Mouse (Mus musculus): ENCODE measurements around the gene Myoz1. TPM values are rescaled to one million over a fixed set of nuclear protein-coding genes. Genes with fewer than 3 reads are reported as not detected.

The Myoz1 gene
- total and polyA plus RNA-seq, 2 experiments from 2014 or later: 11.5 to 17.7 TPM

- no peaks in the 10 kb centered on the region for H3K9me3 ChIP-seq (replicated peaks; ENCODE audit: control insufficient read depth, low read length)
- peak overlapping the region; percentile 83 for H3K9ac ChIP-seq (replicated peaks; ENCODE audit: low read depth, low read length)
- 37% methylated on average over 13 of the region's 13 CpGs for WGBS
- H3K27me3 ChIP-seq (ENCODE audit: control insufficient read depth, insufficient read depth, low read length): no peaks in the 10 kb centered on the region
- DNase-seq (ENCODE audit: low spot score) (no peak), ATAC-seq (ENCODE audit: insufficient read depth, low read depth) (no peak; the same call in 1 of the 2 replicates)
- H3K4me3 ChIP-seq (ENCODE audit: low read depth, low read length): peak overlapping the region; percentile 94
- peaks cover 53% of the 10 kb centered on the region for H3K36me3 ChIP-seq (replicated peaks; ENCODE audit: control insufficient read depth, insufficient read depth, low read length)
- peak overlapping the region; percentile 81 for H3K4me2 ChIP-seq (ENCODE audit: low read depth, low read length)
- peaks cover 22% of the 10 kb centered on the region for H3K4me1 ChIP-seq (ENCODE audit: control insufficient read depth, insufficient read depth)
- peak overlapping the region; percentile 93 for H3K27ac ChIP-seq (ENCODE audit: low read depth)
- TF ChIP-seq EP300 (IDR thresholded peaks at IDR 0.05; ENCODE audit: low read depth) (no peak), CTCF (IDR thresholded peaks at IDR 0.05; ENCODE audit: low read depth) (no peak)
Measured at GRCm38 (mm10) chr14:20694185-20694883, 38.0 kb upstream of the Myoz1 start.

- no peak for ATAC-seq (ENCODE audit: insufficient read depth, low read depth)
- H3K4me2 ChIP-seq (ENCODE audit: low read depth, low read length): no peak overlapping the region
Measured at GRCm38 (mm10) chr14:20693589-20694101, 37.3 kb upstream of the Myoz1 start.

GRCm38 (mm10) chr14:20691772-20692171 lies 35.4 kb upstream of the Myoz1 start:
- ATAC-seq (ENCODE audit: insufficient read depth, low read depth): no peak
- no peak for TF ChIP-seq CTCF (IDR thresholded peaks at IDR 0.05; ENCODE audit: low read depth)
- no peak for TF ChIP-seq EP300 (IDR thresholded peaks at IDR 0.05; ENCODE audit: low read depth)
- WGBS: 84% methylated on average over 6 of the region's 6 CpGs
- no peak overlapping the region for H3K27ac ChIP-seq (ENCODE audit: low read depth)
- H3K4me3 ChIP-seq (ENCODE audit: low read depth, low read length): no peak overlapping the region
- DNase-seq (ENCODE audit: low spot score): no peak
- H3K36me3 ChIP-seq (replicated peaks; ENCODE audit: control insufficient read depth, insufficient read depth, low read length): peaks cover 74% of the 10 kb centered on the region
- peaks cover 11% of the 10 kb centered on the region for H3K4me1 ChIP-seq (ENCODE audit: control insufficient read depth, insufficient read depth)
- no peak overlapping the region for H3K4me2 ChIP-seq (ENCODE audit: low read depth, low read length)
- H3K27me3 ChIP-seq (ENCODE audit: control insufficient read depth, insufficient read depth, low read length): no peaks in the 10 kb centered on the region
- no peak overlapping the region for H3K9ac ChIP-seq (replicated peaks; ENCODE audit: low read depth, low read length)
- no peaks in the 10 kb centered on the region for H3K9me3 ChIP-seq (replicated peaks; ENCODE audit: control insufficient read depth, low read length)

More at GRCm38 (mm10) chr14:20693589-20694101, 37.3 kb upstream of the Myoz1 start:
- no peak overlapping the region for H3K9ac ChIP-seq (replicated peaks; ENCODE audit: low read depth, low read length)
- TF ChIP-seq CTCF (IDR thresholded peaks at IDR 0.05; ENCODE audit: low read depth): no peak
- no peak for TF ChIP-seq EP300 (IDR thresholded peaks at IDR 0.05; ENCODE audit: low read depth)
- H3K27me3 ChIP-seq (ENCODE audit: control insufficient read depth, insufficient read depth, low read length): no peaks in the 10 kb centered on the region
- H3K4me3 ChIP-seq (ENCODE audit: low read depth, low read length): no peak overlapping the region
- H3K9me3 ChIP-seq (replicated peaks; ENCODE audit: control insufficient read depth, low read length): no peaks in the 10 kb centered on the region
- H3K36me3 ChIP-seq (replicated peaks; ENCODE audit: control insufficient read depth, insufficient read depth, low read length): peaks cover 56% of the 10 kb centered on the region
- peaks cover 18% of the 10 kb centered on the region for H3K4me1 ChIP-seq (ENCODE audit: control insufficient read depth, insufficient read depth)
- DNase-seq (ENCODE audit: low spot score): no peak
- 79% methylated on average over 10 of the region's 10 CpGs for WGBS
- H3K27ac ChIP-seq (ENCODE audit: low read depth): no peak overlapping the region

- Histone ChIP-seq H3K36me3 (replicated peaks; ENCODE audit: control insufficient read depth, insufficient read depth, low read length) (peaks cover 99% of the 10 kb centered on the region), H3K27me3 (ENCODE audit: control insufficient read depth, insufficient read depth, low read length) (no peaks in the 10 kb centered on the region), H3K4me3 (ENCODE audit: low read depth, low read length) (no peak overlapping the region), H3K4me2 (ENCODE audit: low read depth, low read length) (no peak overlapping the region), H3K27ac (ENCODE audit: low read depth) (no peak overlapping the region), H3K9me3 (replicated peaks; ENCODE audit: control insufficient read depth, low read length) (no peaks in the 10 kb centered on the region), H3K9ac (replicated peaks; ENCODE audit: low read depth, low read length) (no peak overlapping the region), H3K4me1 (ENCODE audit: control insufficient read depth, insufficient read depth) (no peaks in the 10 kb centered on the region)
- DNase-seq (ENCODE audit: low spot score) (no peak), ATAC-seq (ENCODE audit: insufficient read depth, low read depth) (no peak)
- 81% methylated on average over 2 of the region's 2 CpGs for WGBS
- no peak for TF ChIP-seq EP300 (IDR thresholded peaks at IDR 0.05; ENCODE audit: low read depth)
- no peak for TF ChIP-seq CTCF (IDR thresholded peaks at IDR 0.05; ENCODE audit: low read depth)
Measured at GRCm38 (mm10) chr14:20689009-20689408, 32.7 kb upstream of the Myoz1 start.

GRCm38 (mm10) chr14:20686576-20686975 lies 30.2 kb upstream of the Myoz1 start:
- no peak overlapping the region for H3K9ac ChIP-seq (replicated peaks; ENCODE audit: low read depth, low read length)
- no peak for ATAC-seq (ENCODE audit: insufficient read depth, low read depth)
- H3K36me3 ChIP-seq (replicated peaks; ENCODE audit: control insufficient read depth, insufficient read depth, low read length): peaks cover 96% of the 10 kb centered on the region
- H3K4me2 ChIP-seq (ENCODE audit: low read depth, low read length): no peak overlapping the region
- H3K4me1 ChIP-seq (ENCODE audit: control insufficient read depth, insufficient read depth): no peaks in the 10 kb centered on the region; the same call in 1 of the 2 replicates
- H3K4me3 ChIP-seq (ENCODE audit: low read depth, low read length): no peak overlapping the region
- TF ChIP-seq EP300 (IDR thresholded peaks at IDR 0.05; ENCODE audit: low read depth) (no peak), CTCF (IDR thresholded peaks at IDR 0.05; ENCODE audit: low read depth) (no peak)
- no peaks in the 10 kb centered on the region for H3K9me3 ChIP-seq (replicated peaks; ENCODE audit: control insufficient read depth, low read length)
- 97% methylated on average over 3 of the region's 3 CpGs for whole genome bisulfite sequencing
- H3K27ac ChIP-seq (ENCODE audit: low read depth): no peak overlapping the region
- DNase-seq (ENCODE audit: low spot score): no peak
- no peaks in the 10 kb centered on the region for H3K27me3 ChIP-seq (ENCODE audit: control insufficient read depth, insufficient read depth, low read length)
